Mouse (Mus musculus) lung, postnatal 0 days (tissue): Measurements from ENCODE around the gene Ltb.

Source experiments
- CTCF ChIP-seq: IDR thresholded peaks from 2 replicates; pipeline ENCODE4 v1.5.1; 2016; ENCODE audit warnings: antibody characterized with exemption, mild to moderate bottlenecking
- EP300 ChIP-seq: IDR thresholded peaks from 2 replicates; pipeline ENCODE4 v1.6.1; 2016; ENCODE audit warnings: antibody characterized with exemption, mild to moderate bottlenecking, control low read depth

DNA sequence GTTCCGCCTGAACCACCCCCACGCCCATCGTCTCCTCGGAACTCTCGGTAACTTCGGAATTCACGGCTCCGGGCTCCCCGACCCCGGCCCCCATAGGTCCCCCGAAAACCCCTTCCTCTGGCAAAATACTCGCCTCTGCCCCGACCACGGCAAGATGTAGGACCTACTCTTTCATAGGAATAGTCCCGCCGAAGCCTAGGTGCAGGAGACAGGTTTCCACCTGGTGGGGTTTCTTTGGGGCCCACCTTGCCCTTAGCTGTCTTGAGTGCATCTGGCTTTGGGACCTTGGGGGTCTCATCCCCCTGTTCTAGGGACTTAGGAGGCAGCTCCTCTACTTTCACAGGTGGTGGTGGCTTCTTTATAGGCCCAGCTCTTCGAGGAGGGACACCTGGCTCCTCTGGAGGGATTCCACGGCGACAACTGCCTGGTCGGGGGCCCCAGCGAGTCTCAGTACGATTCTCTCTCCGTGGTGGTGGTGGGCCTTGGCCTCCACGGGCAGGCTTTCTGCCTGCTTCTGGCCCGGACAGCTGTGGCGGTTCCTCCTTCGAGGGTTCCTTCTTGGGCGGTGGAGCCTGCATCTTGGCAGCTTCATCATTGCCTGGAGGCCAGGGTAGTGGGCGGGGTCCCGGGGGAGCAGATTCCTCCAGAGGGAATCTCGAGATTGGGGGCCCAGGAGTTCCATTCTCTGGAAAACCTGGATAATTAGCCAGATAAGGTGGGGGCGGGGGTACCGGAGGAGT is 37.6 kb upstream of the Ltb start:
- no peak for TF ChIP-seq CTCF
- TF ChIP-seq EP300 = no peak
